Mouse (Mus musculus): ENCODE data around the gene Epb42.

DNA sequence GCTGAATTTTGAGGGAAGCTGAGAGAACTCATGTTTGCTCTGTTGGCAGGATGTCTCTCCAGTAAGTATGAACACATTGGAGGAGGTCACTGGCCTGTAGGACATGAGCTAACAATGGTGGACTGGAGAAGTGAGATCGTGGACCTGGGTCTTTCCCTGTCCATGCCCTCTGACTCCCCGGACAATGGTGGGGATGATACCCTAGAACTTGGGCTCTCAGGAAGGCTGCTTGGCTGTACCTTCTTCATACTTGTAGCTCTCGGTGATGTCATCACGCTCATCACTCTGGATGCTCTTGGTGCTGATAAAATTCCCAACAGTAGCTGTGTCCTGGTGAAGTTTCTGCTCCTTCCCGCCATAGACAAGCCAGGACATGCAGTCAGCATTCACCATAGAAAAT lies 15.3 kb upstream of the Epb42 start:
- no peak for TF ChIP-seq CTCF (IDR thresholded peaks at IDR 0.05; ENCODE audit: low read depth)
- TF ChIP-seq EP300 (IDR thresholded peaks at IDR 0.05; ENCODE audit: low read depth), result no peak
